Mouse (Mus musculus): Measurements from ENCODE around the gene Cntrl. TPM values are rescaled to one million over a fixed set of nuclear protein-coding genes. Genes with fewer than 3 reads are reported as not detected.

The Cntrl gene
- polyA plus RNA-seq, 1 experiment from 2014 or later: 22.7 TPM

- DNase-seq (ENCODE audit: low spot score) (no peak), ATAC-seq (replicated peaks; ENCODE audit: low FRiP score) (no peak)
- H3K4me3 ChIP-seq (ENCODE audit: low read depth, low read length): no peak overlapping the region
- H3K27me3 ChIP-seq (replicated peaks; ENCODE audit: control insufficient read depth, insufficient read depth, low read length): no peaks in the 10 kb centered on the region
- WGBS: 55% methylated on average over 8 of the region's 8 CpGs
- H3K27ac ChIP-seq (ENCODE audit: low read depth, low read length): no peak overlapping the region
- peaks cover 9% of the 10 kb centered on the region for H3K4me1 ChIP-seq (replicated peaks; ENCODE audit: control insufficient read depth, insufficient read depth, low read length)
- H3K36me3 ChIP-seq (ENCODE audit: control insufficient read depth, insufficient read depth, low read length): no peaks in the 10 kb centered on the region
- H3K9ac ChIP-seq (ENCODE audit: low read depth, low read length): no peak overlapping the region
- H3K4me2 ChIP-seq: no peak overlapping the region
- no peaks in the 10 kb centered on the region for H3K9me3 ChIP-seq (ENCODE audit: control insufficient read depth, low read length)
Measured at GRCm38 (mm10) chr2:35208931-35209665, 99.8 kb downstream of the Cntrl start.

- Histone ChIP-seq H3K36me3 (ENCODE audit: control insufficient read depth, insufficient read depth, low read length) (no peaks in the 10 kb centered on the region), H3K27ac (ENCODE audit: low read depth, low read length) (no peak overlapping the region), H3K9me3 (ENCODE audit: control insufficient read depth, low read length) (no peaks in the 10 kb centered on the region), H3K4me1 (replicated peaks; ENCODE audit: control insufficient read depth, insufficient read depth, low read length) (peaks cover 9% of the 10 kb centered on the region), H3K4me2 (no peak overlapping the region), H3K9ac (ENCODE audit: low read depth, low read length) (no peak overlapping the region), H3K4me3 (ENCODE audit: low read depth, low read length) (no peak overlapping the region), H3K27me3 (replicated peaks; ENCODE audit: control insufficient read depth, insufficient read depth, low read length) (no peaks in the 10 kb centered on the region)
- DNase-seq (ENCODE audit: low spot score) (no peak), ATAC-seq (replicated peaks; ENCODE audit: low FRiP score) (no peak)
- WGBS: 68% methylated on average over 3 of the region's 3 CpGs
Measured at GRCm38 (mm10) chr2:35211681-35212080, 102.4 kb downstream of the Cntrl start.

- Histone ChIP-seq H3K4me1 (replicated peaks; ENCODE audit: control insufficient read depth, insufficient read depth, low read length) (peaks cover 9% of the 10 kb centered on the region), H3K4me2 (peak overlapping the region; percentile 19; the same call in 1 of the 2 replicates), H3K27ac (ENCODE audit: low read depth, low read length) (no peak overlapping the region), H3K36me3 (ENCODE audit: control insufficient read depth, insufficient read depth, low read length) (no peaks in the 10 kb centered on the region), H3K9ac (ENCODE audit: low read depth, low read length) (no peak overlapping the region), H3K27me3 (replicated peaks; ENCODE audit: control insufficient read depth, insufficient read depth, low read length) (no peaks in the 10 kb centered on the region), H3K9me3 (ENCODE audit: control insufficient read depth, low read length) (no peaks in the 10 kb centered on the region), H3K4me3 (ENCODE audit: low read depth, low read length) (no peak overlapping the region)
- WGBS: 39% methylated on average over 12 of the region's 12 CpGs
- ATAC-seq (replicated peaks; ENCODE audit: low FRiP score): peak; percentile 54; the same call in 1 of the 2 replicates
- no peak for DNase-seq (ENCODE audit: low spot score)
Measured at GRCm38 (mm10) chr2:35213345-35213910, 104.1 kb downstream of the Cntrl start.

- no peaks in the 10 kb centered on the region for H3K27me3 ChIP-seq (replicated peaks; ENCODE audit: control insufficient read depth, insufficient read depth, low read length)
- no peak overlapping the region for H3K4me3 ChIP-seq (ENCODE audit: low read depth, low read length)
- no peaks in the 10 kb centered on the region for H3K36me3 ChIP-seq (ENCODE audit: control insufficient read depth, insufficient read depth, low read length)
- no peaks in the 10 kb centered on the region for H3K9me3 ChIP-seq (ENCODE audit: control insufficient read depth, low read length)
- DNase-seq (ENCODE audit: low spot score) (peak; percentile 82), ATAC-seq (replicated peaks; ENCODE audit: low FRiP score) (no peak; the same call in 1 of the 2 replicates)
- no peak overlapping the region for H3K4me2 ChIP-seq
- H3K4me1 ChIP-seq (replicated peaks; ENCODE audit: control insufficient read depth, insufficient read depth, low read length): peaks cover 9% of the 10 kb centered on the region
- 11% methylated on average over 12 of the region's 12 CpGs for WGBS
- H3K27ac ChIP-seq (ENCODE audit: low read depth, low read length): no peak overlapping the region
- H3K9ac ChIP-seq (ENCODE audit: low read depth, low read length): no peak overlapping the region
Measured at GRCm38 (mm10) chr2:35214881-35215358, 105.6 kb downstream of the Cntrl start.

- no peak overlapping the region for H3K4me2 ChIP-seq
- DNase-seq (ENCODE audit: low spot score) (peak; percentile 30), ATAC-seq (replicated peaks; ENCODE audit: low FRiP score) (no peak)
- H3K4me3 ChIP-seq (ENCODE audit: low read depth, low read length): no peak overlapping the region
- no peaks in the 10 kb centered on the region for H3K9me3 ChIP-seq (ENCODE audit: control insufficient read depth, low read length)
- peaks cover 9% of the 10 kb centered on the region; the same call in 1 of the 2 replicates for H3K4me1 ChIP-seq (replicated peaks; ENCODE audit: control insufficient read depth, insufficient read depth, low read length)
- no peaks in the 10 kb centered on the region for H3K36me3 ChIP-seq (ENCODE audit: control insufficient read depth, insufficient read depth, low read length)
- 86% methylated on average over 14 of the region's 14 CpGs for WGBS
- no peak overlapping the region for H3K9ac ChIP-seq (ENCODE audit: low read depth, low read length)
- H3K27me3 ChIP-seq (replicated peaks; ENCODE audit: control insufficient read depth, insufficient read depth, low read length): no peaks in the 10 kb centered on the region
- no peak overlapping the region for H3K27ac ChIP-seq (ENCODE audit: low read depth, low read length)
Measured at GRCm38 (mm10) chr2:35215363-35215762, 106.1 kb downstream of the Cntrl start.

GRCm38 (mm10) chr2:35216701-35217100 is 107.4 kb downstream of the Cntrl start:
- WGBS: 60% methylated on average over 2 of the region's 2 CpGs
- DNase-seq (ENCODE audit: low spot score) (peak; percentile 14), ATAC-seq (replicated peaks; ENCODE audit: low FRiP score) (no peak)
- H3K27me3 ChIP-seq (replicated peaks; ENCODE audit: control insufficient read depth, insufficient read depth, low read length): no peaks in the 10 kb centered on the region
- no peak overlapping the region for H3K9ac ChIP-seq (ENCODE audit: low read depth, low read length)
- H3K27ac ChIP-seq (ENCODE audit: low read depth, low read length): no peak overlapping the region
- no peak overlapping the region for H3K4me3 ChIP-seq (ENCODE audit: low read depth, low read length)
- H3K4me1 ChIP-seq (replicated peaks; ENCODE audit: control insufficient read depth, insufficient read depth, low read length): peaks cover 9% of the 10 kb centered on the region; the same call in 1 of the 2 replicates
- H3K4me2 ChIP-seq: no peak overlapping the region
- H3K36me3 ChIP-seq (ENCODE audit: control insufficient read depth, insufficient read depth, low read length): no peaks in the 10 kb centered on the region
- no peaks in the 10 kb centered on the region for H3K9me3 ChIP-seq (ENCODE audit: control insufficient read depth, low read length)

- no peak overlapping the region for H3K4me2 ChIP-seq
- H3K36me3 ChIP-seq (ENCODE audit: control insufficient read depth, insufficient read depth, low read length): no peaks in the 10 kb centered on the region
- no peak overlapping the region for H3K27ac ChIP-seq (ENCODE audit: low read depth, low read length)
- H3K9me3 ChIP-seq (ENCODE audit: control insufficient read depth, low read length): no peaks in the 10 kb centered on the region
- no peak overlapping the region for H3K4me3 ChIP-seq (ENCODE audit: low read depth, low read length)
- 86% methylated on average over 3 of the region's 3 CpGs for WGBS
- ATAC-seq (replicated peaks; ENCODE audit: low FRiP score): no peak
- H3K9ac ChIP-seq (ENCODE audit: low read depth, low read length): no peak overlapping the region
- no peaks in the 10 kb centered on the region for H3K27me3 ChIP-seq (replicated peaks; ENCODE audit: control insufficient read depth, insufficient read depth, low read length)
- no peak for DNase-seq (ENCODE audit: low spot score)
- peaks cover 2% of the 10 kb centered on the region; the same call in 1 of the 2 replicates for H3K4me1 ChIP-seq (replicated peaks; ENCODE audit: control insufficient read depth, insufficient read depth, low read length)
Measured at GRCm38 (mm10) chr2:35218736-35219135, 109.4 kb downstream of the Cntrl start.

- Histone ChIP-seq H3K9me3 (ENCODE audit: control insufficient read depth, low read length) (no peaks in the 10 kb centered on the region), H3K4me2 (no peak overlapping the region), H3K4me3 (ENCODE audit: low read depth, low read length) (no peak overlapping the region), H3K27me3 (replicated peaks; ENCODE audit: control insufficient read depth, insufficient read depth, low read length) (no peaks in the 10 kb centered on the region), H3K27ac (ENCODE audit: low read depth, low read length) (no peak overlapping the region), H3K9ac (ENCODE audit: low read depth, low read length) (no peak overlapping the region), H3K4me1 (replicated peaks; ENCODE audit: control insufficient read depth, insufficient read depth, low read length) (no peaks in the 10 kb centered on the region), H3K36me3 (ENCODE audit: control insufficient read depth, insufficient read depth, low read length) (no peaks in the 10 kb centered on the region)
- 60% methylated on average over 6 of the region's 6 CpGs for WGBS
- no peak for ATAC-seq (replicated peaks; ENCODE audit: low FRiP score)
- DNase-seq (ENCODE audit: low spot score): no peak
Measured at GRCm38 (mm10) chr2:35222822-35223391, 113.6 kb downstream of the Cntrl start.
